Mouse (Mus musculus) layer of hippocampus, adult 11-12 months (tissue): ENCODE results near the gene Zfp541.

Source experiments
- DNase-seq: peaks from one replicate; pipeline ENCODE4 v3.0.0; 2022; ENCODE audit warnings: low spot score

Gene Zfp541

DNA sequence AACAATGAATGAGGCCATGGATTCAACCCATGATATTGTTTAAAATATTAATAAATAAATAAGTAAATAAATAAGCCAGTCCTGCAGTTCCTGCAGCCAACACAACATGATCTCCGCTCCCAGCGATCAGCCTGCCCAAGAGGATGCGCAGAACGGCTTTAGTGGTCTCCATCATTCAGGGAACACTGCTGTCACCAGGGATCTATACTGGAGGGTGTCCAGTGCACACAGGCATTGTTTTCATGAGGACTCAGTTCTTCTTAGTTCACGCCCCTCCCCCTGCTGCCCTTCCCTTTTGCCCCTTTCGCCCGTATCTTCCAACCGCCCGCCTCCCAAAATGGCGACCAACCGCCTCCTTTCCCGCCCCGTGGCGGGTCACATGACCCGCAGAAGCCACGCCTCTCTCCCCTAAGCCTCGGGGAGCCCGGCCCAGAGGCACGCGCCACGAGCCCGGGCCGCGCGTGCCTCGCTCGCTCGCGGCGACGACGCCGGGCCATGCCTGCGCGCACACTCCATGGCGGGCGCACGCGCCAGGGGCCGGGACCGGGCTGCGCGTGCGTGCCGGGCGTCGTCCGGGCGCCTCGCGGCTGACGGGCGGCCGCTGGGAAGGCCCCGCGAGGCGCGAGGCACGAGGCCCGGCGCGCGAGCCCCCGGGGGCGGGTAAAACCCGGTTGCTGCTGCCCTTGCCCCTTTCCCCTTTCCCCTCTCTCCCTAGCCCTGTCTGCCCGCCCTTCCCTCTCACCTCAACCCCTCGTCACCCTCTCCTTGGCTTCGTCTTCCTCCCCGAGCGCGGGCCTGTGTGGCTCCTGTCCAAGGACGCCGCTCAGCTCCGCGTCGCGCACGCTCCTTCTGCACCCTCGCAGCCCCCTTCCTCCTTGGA is at the start of gene Zfp541:
Gene Zfp541, plus strand, starts transcription at position 596 of the 880 bp plus-strand sequence.
- DNase-seq, result no peak

DNA sequence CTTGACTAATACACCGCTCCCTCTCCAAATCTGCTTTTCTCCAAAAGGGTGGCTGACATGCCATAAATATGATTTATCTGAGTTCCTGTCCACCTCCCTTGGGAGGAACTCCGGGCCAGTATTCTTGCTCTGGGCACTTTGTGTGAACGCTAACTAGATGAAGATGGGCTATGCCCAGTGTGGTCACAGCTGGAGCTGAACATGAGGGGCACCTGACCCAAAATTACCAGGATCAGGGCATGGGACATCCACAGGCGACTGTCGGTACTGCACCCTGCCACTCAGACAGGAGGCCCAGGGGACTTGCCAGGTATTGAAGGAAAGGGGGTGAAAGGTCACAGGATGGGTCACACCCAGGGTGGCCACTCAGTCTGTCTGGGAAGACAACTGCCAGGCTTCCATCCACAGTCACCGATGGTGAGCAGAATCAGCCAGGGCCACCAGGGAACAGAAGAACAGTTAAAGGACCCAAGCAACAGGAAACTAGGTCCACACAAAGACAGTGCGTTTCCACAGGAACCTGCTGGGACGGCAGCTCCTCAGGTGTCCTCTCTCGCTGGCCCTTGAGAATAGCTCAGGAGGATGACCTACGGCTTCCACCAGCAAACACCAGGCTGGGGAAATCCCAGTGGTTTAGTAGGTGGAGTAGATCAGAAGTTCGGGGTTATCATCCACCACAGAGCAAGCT is 48.9 kb upstream of the Zfp541 start:
- no peak for DNase-seq

GRCm38 (mm10) chr7:16013722-16014275 is 47.8 kb upstream of the Zfp541 start:
- DNase-seq, result no peak

- DNase-seq, result no peak
These were observed 47.0 kb upstream of the Zfp541 start for GRCm38 (mm10) chr7:16014521-16015175.

- no peak for DNase-seq
These were observed 46.2 kb upstream of the Zfp541 start for GRCm38 (mm10) chr7:16015384-16015783.

GRCm38 (mm10) chr7:16018016-16018810 is 43.4 kb upstream of the Zfp541 start:
- no peak for DNase-seq

DNA sequence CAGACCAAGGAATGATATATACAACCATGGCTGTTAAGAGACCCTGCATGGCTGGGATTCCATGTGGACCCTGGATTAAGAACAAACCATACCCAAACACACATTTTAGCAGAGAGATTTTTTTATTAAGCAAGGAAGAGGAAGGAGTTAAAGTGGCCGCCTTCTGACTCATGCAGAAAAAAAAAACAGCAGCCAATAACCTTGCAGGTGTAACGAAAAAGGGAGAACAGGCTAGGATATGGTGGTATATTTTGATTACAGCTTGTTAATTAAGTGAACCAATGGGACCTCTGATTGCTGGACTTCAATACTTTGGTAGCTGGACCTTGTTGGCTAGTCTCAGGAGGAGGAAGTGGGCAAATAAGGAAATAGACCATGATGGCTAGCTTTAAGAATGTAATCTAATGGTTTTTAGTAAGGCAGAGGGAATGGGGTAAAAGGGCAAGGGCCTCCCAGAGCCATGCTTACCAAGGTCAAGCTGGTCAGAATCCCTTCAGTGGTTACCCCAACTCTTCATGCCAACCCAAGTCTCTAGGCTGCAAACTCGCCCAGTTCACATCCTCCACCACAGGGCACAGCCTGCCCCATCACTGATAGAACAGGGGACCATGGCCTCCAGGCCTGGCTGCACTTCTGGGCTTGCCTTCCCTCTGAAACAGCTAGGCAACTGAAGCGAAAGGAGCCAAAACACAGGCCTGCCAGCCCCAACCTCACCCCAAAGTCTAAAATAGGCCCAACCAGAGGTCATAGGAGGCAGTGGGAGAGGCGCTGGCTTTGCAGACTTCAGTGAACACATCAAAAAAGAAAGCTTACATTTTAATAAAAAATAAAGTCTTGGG is 42.1 kb upstream of the Zfp541 start:
- no peak for DNase-seq

DNA sequence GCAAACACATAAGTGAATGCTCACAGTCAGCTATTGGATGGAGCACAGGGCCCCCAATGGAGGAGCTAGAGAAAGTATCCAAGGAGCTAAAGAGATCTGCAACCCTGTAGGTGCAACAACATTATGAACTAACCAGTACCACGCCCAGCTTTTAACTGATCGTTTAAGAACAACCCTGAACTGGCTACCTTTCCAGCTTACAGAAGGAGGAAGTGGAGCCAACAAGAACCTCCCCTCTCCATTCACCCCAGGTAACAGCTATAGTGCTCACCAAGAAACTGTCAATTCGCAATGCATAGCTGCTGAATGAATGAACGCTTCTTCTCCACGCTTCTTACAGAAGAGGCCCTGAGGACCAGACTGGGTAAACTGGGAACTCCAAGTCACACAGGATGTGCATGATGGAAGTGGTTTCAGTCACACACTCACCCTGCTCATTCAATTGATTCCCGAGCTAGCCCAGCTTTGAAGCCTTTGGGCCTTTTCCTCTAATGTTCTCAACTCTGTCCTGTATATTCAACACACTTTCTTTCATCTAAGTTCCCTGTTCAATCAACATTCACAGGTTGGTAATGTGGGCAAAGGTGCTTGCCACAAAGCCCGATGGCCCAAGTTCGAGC is 36.9 kb upstream of the Zfp541 start:
- no peak for DNase-seq

- DNase-seq, result no peak
These were observed 33.3 kb upstream of the Zfp541 start for GRCm38 (mm10) chr7:16028102-16028927.

- no peak for DNase-seq
These were observed 30.5 kb upstream of the Zfp541 start for GRCm38 (mm10) chr7:16031072-16031471.

DNA sequence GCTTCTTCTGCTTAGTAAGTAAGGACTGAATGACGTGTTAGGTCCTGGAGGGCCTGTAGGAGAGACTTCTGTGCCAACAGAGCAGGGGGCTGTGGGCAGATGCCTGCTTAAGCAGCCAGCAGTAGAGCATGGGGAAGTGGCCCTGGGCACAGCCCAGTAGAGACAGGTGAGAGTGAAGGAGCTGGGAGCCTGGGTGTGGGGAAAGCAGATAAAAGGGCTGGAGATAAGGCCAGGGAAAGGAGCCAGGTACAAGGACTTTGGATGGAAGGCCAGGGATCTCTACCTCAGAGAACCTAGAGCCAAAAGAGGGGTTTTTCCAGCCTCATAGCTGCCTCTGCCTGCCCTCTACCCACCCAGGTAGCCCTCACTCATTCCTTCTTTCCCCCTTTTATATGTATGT is 28.6 kb upstream of the Zfp541 start:
- no peak for DNase-seq

GRCm38 (mm10) chr7:16033580-16034461 is 27.8 kb upstream of the Zfp541 start:
- DNase-seq, result no peak

GRCm38 (mm10) chr7:16036972-16037371 is 24.6 kb upstream of the Zfp541 start:
- no peak for DNase-seq

DNA sequence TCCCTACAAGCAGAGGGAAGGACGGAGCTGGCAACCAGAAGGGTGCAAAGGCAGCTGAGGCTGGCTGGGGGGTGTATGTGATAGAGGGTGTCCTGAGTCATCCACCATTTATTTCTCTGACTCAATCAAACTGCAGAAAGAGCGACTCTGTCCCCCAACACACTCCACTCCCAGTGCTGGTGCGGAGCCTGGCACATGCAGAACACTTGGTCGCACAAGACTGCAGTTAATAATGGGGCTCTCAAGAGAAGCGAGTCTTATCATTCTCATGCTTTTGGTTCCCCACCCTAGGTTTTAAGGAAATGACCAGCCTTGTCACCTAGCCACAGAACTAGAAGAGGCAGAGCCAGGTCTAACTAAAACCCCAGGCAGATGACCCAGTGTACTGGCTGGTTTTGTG is 22.3 kb upstream of the Zfp541 start:
- DNase-seq, result no peak

DNA sequence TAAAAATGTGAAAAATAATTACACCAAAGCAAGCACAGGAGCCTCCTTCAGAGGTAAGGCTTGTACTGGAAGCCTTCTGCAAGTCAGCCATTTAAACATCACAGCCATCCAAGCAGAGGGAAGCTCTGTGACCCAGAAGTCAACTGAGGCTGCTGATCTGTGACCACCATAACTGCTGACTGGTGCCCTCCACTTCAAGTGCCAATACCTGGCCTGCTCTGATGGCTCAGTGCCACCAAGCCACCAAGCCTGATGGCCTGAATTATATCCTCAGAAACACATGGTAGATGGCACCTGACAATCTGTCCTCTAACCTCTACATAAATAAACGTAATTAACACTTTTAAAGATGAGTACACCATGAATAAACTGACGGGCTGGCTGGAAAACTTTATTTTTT is 20.4 kb upstream of the Zfp541 start:
- DNase-seq, result no peak

GRCm38 (mm10) chr7:16042850-16043775 is 18.5 kb upstream of the Zfp541 start:
- DNase-seq, result no peak

DNA sequence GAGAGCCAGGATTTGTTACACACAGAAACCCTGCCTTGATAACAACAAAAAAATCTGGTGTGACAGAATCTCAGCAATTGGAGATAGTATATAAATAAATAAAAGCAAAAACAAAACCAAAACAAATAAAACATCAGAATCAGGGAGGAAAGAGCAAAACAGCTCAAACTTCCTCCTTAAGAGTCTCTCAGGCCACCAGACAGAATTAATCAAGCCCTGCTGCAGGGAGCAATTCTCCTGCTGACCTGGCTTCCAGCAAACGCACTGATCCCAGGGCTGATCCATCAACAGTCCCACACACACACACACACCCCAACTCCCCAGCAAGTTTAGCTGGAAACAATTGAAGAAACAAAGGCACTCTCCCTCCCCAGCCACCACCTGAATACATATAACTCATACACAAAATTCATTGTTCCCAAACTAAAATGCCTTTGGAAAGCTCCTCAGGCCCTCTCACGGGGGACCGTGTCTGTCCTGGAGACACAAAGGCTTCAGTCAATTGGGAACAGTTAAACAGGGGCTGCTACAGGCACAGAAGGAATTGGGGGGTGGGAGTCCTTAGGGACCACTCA is 17.7 kb upstream of the Zfp541 start:
- DNase-seq, result no peak
